Mouse (Mus musculus): ENCODE data around the gene Slc25a40. TPM values are rescaled to one million over a fixed set of nuclear protein-coding genes. Genes with fewer than 3 reads are reported as not detected.

The Slc25a40 gene
- polyA plus RNA-seq (2014; fragmentation: Nextera tagmentation; extraction: Ambion mirVana), result 8.1 and 8.5 TPM in 2 replicates

DNA sequence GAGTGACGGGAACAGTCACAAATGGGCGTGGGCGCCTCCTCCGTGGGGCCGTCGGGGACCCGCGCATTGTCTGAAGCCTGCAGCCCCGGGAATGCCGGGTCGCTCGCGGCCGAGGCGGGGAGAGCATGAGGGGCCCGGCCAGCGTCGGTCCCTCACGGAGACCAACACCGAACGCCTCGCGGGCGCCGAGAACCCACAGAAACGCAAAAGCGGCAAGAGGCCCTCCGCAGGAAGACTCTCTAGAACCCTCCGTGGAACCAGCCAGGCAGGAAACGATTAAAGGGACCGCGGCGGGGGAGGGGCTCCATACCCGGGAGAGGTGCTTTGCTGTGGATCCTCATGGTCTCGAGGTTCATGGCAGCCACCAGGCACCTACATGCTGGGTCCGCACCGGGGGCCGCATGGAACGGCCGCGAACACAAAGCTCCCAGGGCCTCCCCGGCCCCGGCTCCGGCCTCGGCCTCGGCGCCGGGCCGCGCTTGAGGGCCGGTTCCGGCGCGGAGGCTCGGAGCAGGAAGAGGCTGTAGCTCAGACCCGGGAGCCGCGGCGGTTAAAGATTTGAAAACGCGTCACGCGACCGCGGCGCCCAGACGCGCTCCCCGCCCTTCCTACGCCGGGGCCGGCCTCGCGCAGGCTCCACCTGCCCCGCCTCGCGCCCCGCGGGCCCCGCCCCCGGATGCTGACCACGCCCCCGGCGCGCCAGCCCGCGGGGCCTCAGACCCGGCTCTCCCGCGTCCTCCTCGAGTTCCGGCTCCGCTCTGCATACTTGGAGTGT, at the start of gene Slc25a40, which contains the start of gene Dbf4:
Gene Slc25a40, plus strand, starts transcription at position 694 of the 775 bp plus-strand sequence.
Gene Dbf4, minus strand, starts transcription at position 560 of the 775 bp plus-strand sequence.
- H3K27me3 ChIP-seq (ENCODE audit: control insufficient read depth, insufficient read depth, low read length), result no peaks in the 10 kb centered on the region
- ATAC-seq (ENCODE audit: low FRiP score) (peak; percentile 98), DNase-seq (ENCODE audit: low spot score) (peak; percentile 91)
- peak within 1 kb of the TSS; percentile 87 for H3K4me2 ChIP-seq (replicated peaks)
- no peaks in the 10 kb centered on the region for H3K9me3 ChIP-seq (ENCODE audit: control insufficient read depth, low read length)
- under 1% methylated on average over 92 of the region's 93 CpGs for WGBS
- H3K36me3 ChIP-seq (replicated peaks; ENCODE audit: control insufficient read depth, insufficient read depth), result 0 out of 2 replicates have a peak, but pooled peaks cover 3% of the 10 kb centered on the region
- H3K27ac ChIP-seq, result peak within 1 kb of the TSS; percentile 78
- peak within 1 kb of the TSS; percentile 84 for H3K4me3 ChIP-seq (replicated peaks; ENCODE audit: low read length)
- H3K9ac ChIP-seq, result peak within 1 kb of the TSS; percentile 82
- peaks cover 12% of the 10 kb centered on the region for H3K4me1 ChIP-seq (replicated peaks; ENCODE audit: control insufficient read depth, insufficient read depth, low read length)

DNA sequence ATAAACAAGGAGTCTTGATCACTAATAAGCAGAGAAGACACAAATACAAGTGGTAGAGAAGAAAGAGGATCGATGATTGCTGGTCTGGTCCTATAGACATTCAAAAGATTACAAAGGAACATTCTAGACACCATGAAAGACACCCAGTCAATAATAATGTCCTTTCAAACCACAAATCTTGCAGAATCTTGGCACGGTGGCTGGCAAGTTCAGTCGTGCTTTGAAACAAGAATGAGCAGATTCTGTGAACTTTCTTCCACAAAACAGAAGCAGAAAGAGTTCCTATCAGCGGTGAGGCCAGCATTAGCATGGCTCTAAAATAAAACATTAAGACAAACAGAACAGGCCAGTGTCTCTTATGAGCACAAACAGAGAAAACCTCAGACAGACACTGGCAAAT, 49.2 kb upstream of the Slc25a40 start:
- Histone ChIP-seq H3K9ac (no peak overlapping the region), H3K4me2 (replicated peaks) (no peak overlapping the region), H3K9me3 (ENCODE audit: control insufficient read depth, low read length) (no peaks in the 10 kb centered on the region), H3K27ac (no peak overlapping the region), H3K4me3 (replicated peaks; ENCODE audit: low read length) (no peak overlapping the region), H3K4me1 (replicated peaks; ENCODE audit: control insufficient read depth, insufficient read depth, low read length) (no peaks in the 10 kb centered on the region), H3K36me3 (replicated peaks; ENCODE audit: control insufficient read depth, insufficient read depth) (no peaks in the 10 kb centered on the region), H3K27me3 (ENCODE audit: control insufficient read depth, insufficient read depth, low read length) (no peaks in the 10 kb centered on the region; the same call in 1 of the 2 replicates)
- ATAC-seq (ENCODE audit: low FRiP score), result no peak
- DNase-seq (ENCODE audit: low spot score), result no peak
- 73% methylated on average over 4 of the region's 4 CpGs for WGBS

DNA sequence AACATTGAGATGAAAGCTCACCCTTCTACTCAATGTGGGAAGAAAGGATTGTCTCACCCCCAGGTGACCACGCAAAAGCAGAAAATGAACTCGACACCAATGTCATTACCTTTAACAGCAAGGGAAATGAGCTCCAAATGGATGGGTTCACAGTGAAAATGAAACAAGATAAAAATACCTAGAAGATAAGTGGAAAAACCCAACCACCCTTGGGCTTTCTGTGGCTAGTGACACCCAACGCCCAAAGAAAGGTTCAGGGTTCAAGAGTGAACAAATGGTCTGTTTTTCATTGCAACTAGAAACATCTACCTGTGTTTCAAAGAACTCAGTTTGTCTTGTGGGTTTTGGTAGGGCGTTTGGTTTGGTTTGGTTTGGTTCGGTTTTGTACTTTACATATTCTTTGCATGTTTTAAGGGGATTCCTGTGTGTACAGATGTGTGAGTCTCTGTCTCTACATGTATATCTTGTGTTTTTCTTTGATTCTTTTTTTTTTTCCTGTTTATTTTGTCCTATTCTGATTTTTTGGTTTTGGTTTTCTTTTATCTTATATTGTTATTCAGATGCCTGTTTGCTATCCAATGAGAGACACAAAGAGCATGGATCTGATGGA, 48.2 kb upstream of the Slc25a40 start:
- Histone ChIP-seq H3K4me1 (replicated peaks; ENCODE audit: control insufficient read depth, insufficient read depth, low read length) (no peaks in the 10 kb centered on the region), H3K9ac (no peak overlapping the region), H3K4me2 (replicated peaks) (no peak overlapping the region), H3K27me3 (ENCODE audit: control insufficient read depth, insufficient read depth, low read length) (no peaks in the 10 kb centered on the region), H3K9me3 (ENCODE audit: control insufficient read depth, low read length) (no peaks in the 10 kb centered on the region), H3K4me3 (replicated peaks; ENCODE audit: low read length) (no peak overlapping the region), H3K36me3 (replicated peaks; ENCODE audit: control insufficient read depth, insufficient read depth) (no peaks in the 10 kb centered on the region), H3K27ac (no peak overlapping the region)
- DNase-seq (ENCODE audit: low spot score) (no peak), ATAC-seq (ENCODE audit: low FRiP score) (no peak)
- 88% methylated on average over 5 of the region's 5 CpGs for WGBS

DNA sequence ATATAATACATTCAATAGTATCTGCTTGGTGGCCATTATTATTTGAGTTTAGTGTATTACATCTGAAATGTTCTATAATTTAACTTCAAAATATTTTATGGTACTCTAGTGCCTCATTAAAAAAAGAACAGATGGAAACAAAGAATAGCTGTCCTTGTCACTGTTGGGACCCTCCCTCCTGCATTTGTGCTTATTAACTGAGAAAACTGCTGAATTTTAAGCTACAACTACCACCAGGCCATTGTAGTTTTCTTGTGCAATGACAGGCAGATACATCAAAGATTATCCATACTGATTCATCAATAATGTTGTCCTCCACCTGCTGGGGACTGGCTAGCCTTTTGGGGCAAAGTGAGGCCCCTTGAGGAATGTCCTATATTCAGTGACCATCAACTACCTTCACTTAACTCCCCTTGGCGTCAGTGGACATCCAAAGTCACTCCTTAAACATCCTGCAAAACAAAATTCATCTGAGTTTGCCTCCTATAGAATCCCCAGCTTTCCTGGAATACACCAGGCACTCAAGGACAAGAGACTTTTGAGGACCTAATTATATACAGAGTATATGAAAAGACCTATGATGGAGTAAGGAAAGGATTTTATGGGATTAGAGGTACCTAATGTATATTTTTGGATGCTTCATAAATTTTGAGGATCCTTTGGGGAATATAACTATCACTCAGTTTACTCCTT, 28.6 kb upstream of the Slc25a40 start:
- no peak overlapping the region for H3K27ac ChIP-seq
- H3K9ac ChIP-seq, result no peak overlapping the region
- no peak overlapping the region for H3K4me2 ChIP-seq (replicated peaks)
- DNase-seq (ENCODE audit: low spot score) (no peak), ATAC-seq (ENCODE audit: low FRiP score) (no peak)
- no peaks in the 10 kb centered on the region for H3K27me3 ChIP-seq (ENCODE audit: control insufficient read depth, insufficient read depth, low read length)
- 84% methylated on average over 1 of the region's 1 CpGs for WGBS
- H3K36me3 ChIP-seq (replicated peaks; ENCODE audit: control insufficient read depth, insufficient read depth), result peaks cover 22% of the 10 kb centered on the region
- no peaks in the 10 kb centered on the region for H3K4me1 ChIP-seq (replicated peaks; ENCODE audit: control insufficient read depth, insufficient read depth, low read length)
- no peaks in the 10 kb centered on the region for H3K9me3 ChIP-seq (ENCODE audit: control insufficient read depth, low read length)
- no peak overlapping the region for H3K4me3 ChIP-seq (replicated peaks; ENCODE audit: low read length)

DNA sequence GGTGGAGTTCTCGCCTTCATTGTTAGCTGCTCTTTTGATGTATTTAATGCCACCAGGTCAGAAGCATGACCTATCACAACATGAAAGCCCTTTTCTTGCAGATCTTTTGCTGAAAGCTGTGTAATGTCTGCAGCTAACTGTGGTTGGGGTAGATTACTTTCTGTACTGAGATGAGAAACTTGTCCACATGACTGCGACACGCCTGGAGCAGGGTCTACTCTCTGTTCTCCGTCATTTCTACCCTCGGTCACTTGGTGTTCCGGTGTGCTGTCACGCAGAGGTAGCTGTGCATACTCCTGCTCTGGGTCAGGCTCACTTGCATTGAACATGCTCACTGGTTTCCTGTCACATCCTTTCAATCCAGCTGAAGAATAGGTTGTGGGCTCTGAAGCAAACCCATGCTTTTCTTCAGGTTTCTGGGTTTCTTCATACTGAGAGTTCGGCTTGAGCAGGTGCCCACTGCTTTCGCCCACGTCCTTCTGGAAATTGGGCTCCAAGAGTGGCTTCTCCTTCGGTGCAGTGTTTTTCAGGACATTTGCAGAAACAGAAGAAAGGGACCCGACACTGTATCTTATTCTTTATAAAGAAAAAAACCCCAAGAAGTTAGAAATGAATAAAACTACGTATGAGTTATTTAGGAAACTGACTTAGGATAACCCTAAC, 24.9 kb upstream of the Slc25a40 start:
- no peak for DNase-seq (ENCODE audit: low spot score)
- Histone ChIP-seq H3K9ac (no peak overlapping the region), H3K27ac (no peak overlapping the region), H3K9me3 (ENCODE audit: control insufficient read depth, low read length) (no peaks in the 10 kb centered on the region), H3K36me3 (replicated peaks; ENCODE audit: control insufficient read depth, insufficient read depth) (peaks cover 46% of the 10 kb centered on the region), H3K27me3 (ENCODE audit: control insufficient read depth, insufficient read depth, low read length) (no peaks in the 10 kb centered on the region), H3K4me3 (replicated peaks; ENCODE audit: low read length) (no peak overlapping the region), H3K4me1 (replicated peaks; ENCODE audit: control insufficient read depth, insufficient read depth, low read length) (no peaks in the 10 kb centered on the region), H3K4me2 (replicated peaks) (no peak overlapping the region)
- ATAC-seq (ENCODE audit: low FRiP score), result no peak
- WGBS, result 95% methylated on average over 13 of the region's 13 CpGs

DNA sequence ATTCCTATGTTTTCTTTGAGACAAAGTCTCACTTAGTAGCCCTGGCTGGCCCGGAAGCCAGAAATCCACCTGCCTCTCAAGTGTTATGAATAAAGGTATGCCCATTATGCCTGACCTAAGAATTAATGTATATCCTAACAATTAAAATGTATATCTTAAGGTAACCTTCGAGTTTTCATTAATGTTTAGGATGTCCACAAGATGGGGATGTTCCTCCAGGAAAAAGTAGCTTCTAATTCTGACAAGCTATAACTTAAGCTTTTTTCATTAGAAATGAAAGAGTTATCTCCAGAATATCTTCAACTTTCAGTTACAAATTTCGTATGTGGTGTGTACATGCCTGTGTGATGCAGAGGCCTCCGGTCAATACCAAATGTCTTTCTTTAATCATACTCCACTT, 13.9 kb upstream of the Slc25a40 start:
- Histone ChIP-seq H3K4me3 (replicated peaks; ENCODE audit: low read length) (no peak overlapping the region), H3K27ac (no peak overlapping the region), H3K4me2 (replicated peaks) (no peak overlapping the region), H3K27me3 (ENCODE audit: control insufficient read depth, insufficient read depth, low read length) (no peaks in the 10 kb centered on the region), H3K36me3 (replicated peaks; ENCODE audit: control insufficient read depth, insufficient read depth) (peaks cover 33% of the 10 kb centered on the region), H3K9me3 (ENCODE audit: control insufficient read depth, low read length) (no peaks in the 10 kb centered on the region), H3K9ac (no peak overlapping the region), H3K4me1 (replicated peaks; ENCODE audit: control insufficient read depth, insufficient read depth, low read length) (no peaks in the 10 kb centered on the region)
- WGBS, result 93% methylated on average over 4 of the region's 4 CpGs
- ATAC-seq (ENCODE audit: low FRiP score), result no peak
- DNase-seq (ENCODE audit: low spot score), result no peak

DNA sequence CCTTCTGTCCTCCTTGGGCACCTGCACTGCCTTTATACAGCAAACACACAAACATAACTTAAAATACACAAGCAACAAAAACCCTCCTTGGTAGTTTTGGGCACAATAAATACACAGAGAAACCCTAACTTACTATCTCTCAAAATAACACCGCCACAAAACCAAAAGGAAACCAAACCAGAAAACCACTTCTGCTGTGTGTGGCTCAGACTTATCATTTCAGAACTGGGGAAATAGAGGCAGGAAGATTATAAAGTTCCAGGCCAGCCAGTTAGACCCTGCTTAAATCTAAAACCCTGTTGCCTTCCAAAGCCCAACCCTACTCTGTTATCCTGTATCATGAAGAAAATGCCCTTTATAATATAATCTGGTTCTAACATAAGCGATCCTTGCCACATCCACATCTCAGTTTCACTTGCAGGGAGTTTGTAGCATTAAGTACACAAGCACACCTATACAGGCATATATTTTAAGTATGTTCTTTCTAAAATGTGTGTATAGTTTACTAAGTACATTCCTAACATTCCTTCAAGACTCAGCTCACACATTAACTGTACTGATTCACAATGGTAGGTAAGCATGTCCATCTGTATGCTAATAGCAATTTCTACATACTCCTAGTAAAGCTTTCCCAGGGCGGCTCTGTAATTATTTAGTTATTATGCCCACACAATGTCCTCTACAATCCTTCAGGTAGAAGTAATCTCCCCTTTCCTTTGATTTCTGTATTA, 5.8 kb upstream of the Slc25a40 start:
- Histone ChIP-seq H3K9ac (no peak overlapping the region), H3K9me3 (ENCODE audit: control insufficient read depth, low read length) (no peaks in the 10 kb centered on the region), H3K4me2 (replicated peaks) (no peak overlapping the region), H3K27me3 (ENCODE audit: control insufficient read depth, insufficient read depth, low read length) (no peaks in the 10 kb centered on the region), H3K36me3 (replicated peaks; ENCODE audit: control insufficient read depth, insufficient read depth) (peaks cover 5% of the 10 kb centered on the region), H3K4me3 (replicated peaks; ENCODE audit: low read length) (no peak overlapping the region), H3K4me1 (replicated peaks; ENCODE audit: control insufficient read depth, insufficient read depth, low read length) (peaks cover 5% of the 10 kb centered on the region), H3K27ac (no peak overlapping the region)
- ATAC-seq (ENCODE audit: low FRiP score), result no peak
- WGBS, result 95% methylated on average over 3 of the region's 3 CpGs
- no peak for DNase-seq (ENCODE audit: low spot score)

DNA sequence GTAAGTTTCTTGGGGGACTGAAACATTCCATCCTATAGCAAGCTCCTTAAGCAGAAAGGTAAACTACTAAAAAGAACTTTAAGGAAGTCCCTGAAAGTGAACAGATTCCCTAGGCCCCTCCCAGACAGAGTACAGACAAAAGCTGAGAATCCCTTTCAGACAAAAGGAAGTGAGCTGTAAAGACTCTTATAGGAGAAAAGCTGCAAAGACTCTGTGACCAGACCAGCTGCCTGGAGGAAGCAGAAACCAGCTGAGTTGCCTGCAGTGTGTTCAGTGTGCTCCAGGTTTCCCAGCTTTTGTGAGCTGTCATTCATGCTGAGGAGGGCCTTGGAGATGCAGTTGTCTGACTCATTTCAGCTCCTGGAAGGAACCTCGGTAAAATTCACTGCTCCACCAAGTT, 5.2 kb upstream of the Slc25a40 start:
- DNase-seq (ENCODE audit: low spot score) (no peak), ATAC-seq (ENCODE audit: low FRiP score) (no peak)
- Histone ChIP-seq H3K4me3 (replicated peaks; ENCODE audit: low read length) (no peak overlapping the region), H3K9ac (no peak overlapping the region), H3K9me3 (ENCODE audit: control insufficient read depth, low read length) (no peaks in the 10 kb centered on the region), H3K27me3 (ENCODE audit: control insufficient read depth, insufficient read depth, low read length) (no peaks in the 10 kb centered on the region), H3K36me3 (replicated peaks; ENCODE audit: control insufficient read depth, insufficient read depth) (peaks cover 3% of the 10 kb centered on the region; the same call in 1 of the 2 replicates), H3K27ac (no peak overlapping the region), H3K4me2 (replicated peaks) (no peak overlapping the region), H3K4me1 (replicated peaks; ENCODE audit: control insufficient read depth, insufficient read depth, low read length) (peaks cover 5% of the 10 kb centered on the region)
- 25% methylated on average over 1 of the region's 1 CpGs for WGBS

Measured in hindbrain, embryonic 14.5 days (tissue).